Mouse (Mus musculus) forebrain, embryonic 14.5 days (tissue): ENCODE data around the gene Mogs. TPM values are rescaled to one million over a fixed set of nuclear protein-coding genes. Genes with fewer than 3 reads are reported as not detected.
A peak's percentile ranks its signal among the peaks of the same experiment; 100 is the strongest.

ENCODE experiments used
- ATAC-seq: fragments of 200-750 bp; cut with Nextera tagmentation; 2 replicates; pipeline ENCODE4 v1.8.0; 2017; ENCODE audit warnings: mild to moderate bottlenecking, moderate library complexity
- DNase-seq: peaks from one replicate; pipeline ENCODE4 v3.0.0-alpha.2; 2015; ENCODE audit warnings: low spot score
- H3K27ac ChIP-seq: fragments of 300-500 bp; sonication (generic); 2 replicates; pipeline ENCODE4 v1.5.1; 2014; ENCODE audit warnings: low read depth, mild to moderate bottlenecking, control low read depth, low read length, moderate library complexity
- H3K27me3 ChIP-seq: fragments of 300-500 bp; sonication (generic); replicated peaks from 2 replicates; pipeline ENCODE4 v1.6.1; 2014; ENCODE audit warnings: low read length, control low read depth, mixed read lengths; ENCODE audit not compliant: control insufficient read depth, insufficient read depth
- H3K36me3 ChIP-seq: fragments of 300-500 bp; sonication (generic); 2 replicates; pipeline ENCODE4 v1.6.1; 2014; ENCODE audit warnings: low read length, control low read depth; ENCODE audit not compliant: control insufficient read depth, insufficient read depth
- H3K4me1 ChIP-seq: fragments of 300-500 bp; sonication (generic); 2 replicates; pipeline ENCODE4 v1.6.1; 2014; ENCODE audit warnings: antibody characterized with exemption, low read length, control low read depth; ENCODE audit not compliant: control insufficient read depth, insufficient read depth
- H3K4me2 ChIP-seq: fragments of 300-500 bp; sonication (generic); 2 replicates; pipeline ENCODE4 v1.6.1; 2014; ENCODE audit warnings: mild to moderate bottlenecking, control low read depth, low read length
- H3K4me3 ChIP-seq: fragments of 300-500 bp; sonication (generic); 2 replicates; pipeline ENCODE4 v1.5.1; 2014; ENCODE audit warnings: low read depth, low read length, control low read depth
- H3K9ac ChIP-seq: fragments of 300-500 bp; sonication (generic); 2 replicates; pipeline ENCODE4 v1.6.1; 2014; ENCODE audit warnings: mild to moderate bottlenecking, low read length, control low read depth, moderate library complexity
- H3K9me3 ChIP-seq: fragments of 300-500 bp; sonication (generic); replicated peaks from 2 replicates; pipeline ENCODE4 v1.6.1; 2016; ENCODE audit warnings: low read length, control low read depth, mixed read lengths; ENCODE audit not compliant: control insufficient read depth
- WGBS: fragments of 180-500 bp; shearing (Covaris S2); extraction: QIAGEN DNeasy Blood & Tissue Kit; methylation state at CpG from one replicate; pipeline ENCODE4 v1.1.7; 2014; 5-methylcytosine and 5-hydroxymethylcytosine counted together
- polyA plus RNA-seq: library from polyadenylated mRNA; unstranded; fragments of >200 nt; fragmentation: Nextera tagmentation; extraction: Ambion mirVana; gene quantifications from 2 replicates; pipeline ENCODE4 v1.2.1, GENCODE M21; 2014

Gene Mogs
- polyA plus RNA-seq, 1 experiment from 2014 or later = 8.8 TPM

DNA sequence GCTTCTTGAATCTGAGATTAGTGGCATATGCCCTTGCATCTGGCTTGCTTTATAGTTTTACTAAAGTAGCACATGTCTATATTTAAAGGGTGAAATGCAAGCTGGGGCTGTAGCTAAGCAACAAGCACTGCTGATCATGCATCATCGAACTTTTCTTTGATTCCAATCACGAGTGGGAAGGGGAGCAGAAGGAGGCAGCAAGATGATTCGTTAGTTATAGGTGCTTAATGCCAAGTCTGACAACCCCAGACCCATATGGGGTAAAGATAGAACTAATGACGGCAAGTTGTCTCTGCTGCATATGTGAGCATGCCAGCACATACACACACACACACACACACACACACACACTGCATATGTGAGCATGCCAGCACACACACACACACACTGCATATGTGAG is 11.1 kb upstream of the Mogs start:
- H3K4me1 ChIP-seq = peaks cover 19% of the 10 kb centered on the region
- H3K4me3 ChIP-seq = no peak overlapping the region
- H3K27ac ChIP-seq = no peak overlapping the region
- ATAC-seq = peak; percentile 33; the same call in 1 of the 2 replicates
- DNase-seq = peak; percentile 84
- WGBS = 47% methylated on average over 4 of the region's 4 CpGs
- H3K36me3 ChIP-seq = no peaks in the 10 kb centered on the region
- H3K27me3 ChIP-seq = no peaks in the 10 kb centered on the region
- no peak overlapping the region for H3K9ac ChIP-seq
- H3K9me3 ChIP-seq = no peaks in the 10 kb centered on the region
- H3K4me2 ChIP-seq = no peak overlapping the region

DNA sequence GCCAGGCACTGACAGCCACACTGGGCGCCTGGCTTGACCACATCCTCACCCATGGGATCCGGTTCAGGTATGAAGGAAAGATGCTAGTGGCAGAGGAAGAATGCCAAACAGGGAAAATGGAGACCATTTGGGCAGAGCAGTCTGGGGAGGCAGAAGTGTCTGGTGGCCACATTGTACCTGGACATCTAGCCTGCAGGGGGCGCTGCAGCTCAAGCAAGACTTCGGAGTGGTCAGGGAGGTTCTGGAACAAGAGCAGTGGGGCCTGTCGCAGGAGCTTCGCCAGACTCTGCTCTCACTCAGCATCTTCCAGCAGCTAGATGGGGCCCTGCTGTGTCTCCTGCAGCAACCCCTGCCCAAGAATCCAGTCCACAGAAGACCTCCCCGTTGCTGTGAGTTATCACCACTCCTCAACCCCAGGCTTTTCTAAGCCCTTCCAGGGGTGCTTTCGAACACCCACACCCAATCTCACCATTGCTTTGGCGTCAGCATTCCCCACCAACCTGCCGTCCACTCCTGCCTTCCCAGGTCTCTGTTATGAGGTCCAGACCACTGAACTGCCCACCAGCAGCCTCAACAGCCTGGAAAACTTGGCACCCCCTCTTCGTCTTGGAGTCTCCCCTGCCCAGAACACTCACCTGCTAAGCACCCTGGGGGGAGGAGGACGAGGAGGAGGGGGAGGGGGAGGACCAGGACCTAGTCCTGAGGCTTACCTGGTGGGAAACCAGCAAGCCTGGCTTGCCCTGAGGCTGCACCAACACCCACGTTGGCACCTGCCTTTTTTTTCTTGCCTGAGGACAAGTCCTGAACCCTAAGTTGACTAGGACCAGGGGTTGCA is 7.5 kb upstream of the Mogs start:
- peak; percentile 74 for DNase-seq
- 35% methylated on average over 13 of the region's 13 CpGs for WGBS
- peak overlapping the region; percentile 93 for H3K4me2 ChIP-seq
- H3K9me3 ChIP-seq = no peaks in the 10 kb centered on the region
- no peak overlapping the region for H3K27ac ChIP-seq
- 0 out of 2 replicates have a peak, but pooled peaks cover 5% of the 10 kb centered on the region for H3K36me3 ChIP-seq
- H3K4me1 ChIP-seq = peaks cover 12% of the 10 kb centered on the region
- H3K27me3 ChIP-seq = no peaks in the 10 kb centered on the region
- H3K9ac ChIP-seq = peak overlapping the region; percentile 93
- H3K4me3 ChIP-seq = peak overlapping the region; percentile 94
- no peak for ATAC-seq

DNA sequence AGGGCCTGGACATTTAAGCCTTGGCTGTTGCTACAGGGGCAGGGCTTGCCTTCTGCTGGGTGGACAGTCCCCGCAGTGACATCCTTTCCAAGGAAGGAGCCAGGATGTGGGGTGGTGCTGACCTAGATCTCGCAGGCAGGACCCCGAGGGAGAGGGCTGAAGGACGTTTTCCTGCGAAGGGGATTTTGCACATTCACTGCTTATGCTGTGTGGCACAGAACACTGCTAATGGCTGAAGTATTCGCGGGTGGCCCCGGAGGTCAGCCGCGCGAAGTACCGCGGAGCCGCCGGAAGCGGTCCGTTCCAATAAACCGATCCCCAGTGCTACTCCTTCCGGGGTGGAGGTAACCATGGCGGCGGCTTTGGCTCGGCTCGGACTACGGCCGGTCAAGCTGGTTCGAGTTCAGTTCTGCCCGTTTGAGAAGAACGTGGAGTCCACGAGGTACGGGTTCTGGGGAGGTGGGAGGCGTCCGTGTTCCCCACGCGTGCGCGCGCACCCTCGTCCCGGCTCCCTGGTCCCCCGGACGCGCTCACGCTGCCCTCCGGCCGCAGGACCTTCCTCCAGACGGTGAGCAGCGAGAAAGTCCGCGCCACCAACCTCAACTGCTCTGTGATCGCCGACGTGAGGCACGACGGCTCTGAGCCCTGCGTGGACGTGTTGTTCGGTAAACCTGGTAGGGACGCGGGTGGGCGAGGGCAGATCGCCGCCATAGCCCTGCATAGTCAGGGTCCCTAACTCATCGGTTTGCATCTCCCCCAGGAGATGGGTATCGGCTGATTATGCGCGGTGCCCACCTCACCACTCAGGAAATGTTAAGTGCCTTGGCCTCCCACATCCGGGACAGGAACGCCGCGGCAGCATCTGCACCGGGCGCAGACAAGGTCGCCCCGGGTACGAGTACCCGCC is 6.3 kb upstream of the Mogs start, which contains the start of gene Mrpl53:
Mrpl53 (plus strand) TSS at position 279 of the 907 bp plus-strand sequence.
- peak within 1 kb of the TSS; percentile 94 for H3K4me3 ChIP-seq
- 0 out of 2 replicates have a peak, but pooled peaks cover 5% of the 10 kb centered on the region for H3K36me3 ChIP-seq
- no peaks in the 10 kb centered on the region for H3K27me3 ChIP-seq
- H3K9me3 ChIP-seq = no peaks in the 10 kb centered on the region
- under 1% methylated on average over 76 of the region's 76 CpGs for WGBS
- peak within 1 kb of the TSS; percentile 93 for H3K9ac ChIP-seq
- peaks cover 8% of the 10 kb centered on the region for H3K4me1 ChIP-seq
- H3K4me2 ChIP-seq = peak within 1 kb of the TSS; percentile 93
- DNase-seq = peak; percentile 82
- ATAC-seq = peak; percentile 83
- H3K27ac ChIP-seq = peak within 1 kb of the TSS; percentile 74

DNA sequence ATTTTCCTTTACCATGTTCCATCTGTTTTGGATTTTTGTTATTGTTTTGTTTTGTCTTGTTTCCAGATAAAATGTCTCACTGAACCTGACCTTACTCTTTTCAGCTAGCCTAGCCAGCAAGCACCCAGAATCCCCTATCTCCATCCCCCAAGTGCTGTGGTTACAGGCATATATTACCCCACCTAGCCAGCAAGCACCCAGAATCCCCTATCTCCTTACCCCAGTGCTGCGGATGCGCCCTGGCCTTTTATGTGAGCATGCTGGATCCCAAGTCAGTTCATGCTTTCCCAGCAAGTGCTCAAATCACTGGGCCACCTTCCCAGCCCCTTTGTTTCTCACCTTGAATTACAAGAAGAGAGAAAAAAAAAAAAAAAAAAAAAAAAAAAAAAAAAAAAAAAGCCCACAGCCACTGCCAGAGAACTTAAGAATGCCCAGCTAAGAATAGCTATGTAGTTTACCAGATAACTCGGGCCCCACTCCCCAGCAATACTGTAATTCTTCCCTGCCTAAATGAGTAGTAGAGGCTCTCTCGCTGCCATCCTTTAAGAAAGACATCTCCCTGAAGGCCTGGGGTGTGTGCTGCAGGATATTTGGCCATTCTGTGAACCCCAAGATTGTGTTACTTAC is 3.7 kb upstream of the Mogs start:
- H3K4me3 ChIP-seq = no peak overlapping the region
- H3K27ac ChIP-seq = no peak overlapping the region
- no peak for ATAC-seq
- H3K36me3 ChIP-seq = 0 out of 2 replicates have a peak, but pooled peaks cover 5% of the 10 kb centered on the region
- H3K4me1 ChIP-seq = peaks cover 15% of the 10 kb centered on the region
- no peaks in the 10 kb centered on the region for H3K9me3 ChIP-seq
- H3K27me3 ChIP-seq = no peaks in the 10 kb centered on the region
- H3K9ac ChIP-seq = no peak overlapping the region
- H3K4me2 ChIP-seq = no peak overlapping the region
- 90% methylated on average over 4 of the region's 4 CpGs for WGBS
- no peak for DNase-seq

DNA sequence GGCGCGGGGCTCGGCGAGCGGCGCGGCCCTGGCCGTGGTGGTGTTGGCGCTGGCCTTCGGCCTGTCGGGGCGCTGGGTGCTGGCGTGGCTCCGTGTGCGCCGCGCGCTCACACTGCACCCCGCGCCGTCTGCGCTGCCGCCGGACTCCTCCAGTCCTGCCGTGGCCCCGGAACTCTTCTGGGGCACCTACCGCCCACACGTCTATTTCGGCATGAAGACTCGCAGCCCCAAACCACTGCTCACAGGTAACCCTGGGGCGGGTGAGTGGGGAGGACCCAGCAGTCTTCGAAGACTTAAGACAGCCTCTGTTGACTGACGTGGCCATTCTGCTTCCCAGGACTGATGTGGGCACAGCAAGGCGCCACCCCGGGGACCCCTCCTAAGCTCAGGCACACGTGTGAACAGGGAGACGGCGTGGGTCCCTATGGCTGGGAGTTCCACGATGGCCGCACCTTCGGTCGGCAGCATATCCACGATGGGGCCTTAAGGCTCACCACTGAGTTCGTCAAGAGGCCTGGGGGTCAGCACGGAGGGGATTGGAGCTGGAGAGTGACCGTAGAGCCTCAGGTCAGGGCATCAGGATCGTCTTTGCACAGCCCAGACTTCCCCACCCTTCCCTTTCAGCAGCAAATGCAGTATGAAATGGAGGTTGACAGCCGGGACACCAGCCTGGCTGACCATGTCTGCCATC is 531 bp downstream of the Mogs start:
- H3K4me3 ChIP-seq = peak overlapping the region; percentile 83
- H3K4me2 ChIP-seq = peak overlapping the region; percentile 95
- no peaks in the 10 kb centered on the region for H3K9me3 ChIP-seq
- WGBS = 2% methylated on average over 46 of the region's 48 CpGs
- H3K36me3 ChIP-seq = peaks cover 31% of the 10 kb centered on the region
- peak overlapping the region; percentile 94 for H3K9ac ChIP-seq
- DNase-seq (no peak), ATAC-seq (peak; percentile 54)
- H3K27ac ChIP-seq = peak overlapping the region; percentile 72
- no peaks in the 10 kb centered on the region for H3K27me3 ChIP-seq
- peaks cover 15% of the 10 kb centered on the region for H3K4me1 ChIP-seq

DNA sequence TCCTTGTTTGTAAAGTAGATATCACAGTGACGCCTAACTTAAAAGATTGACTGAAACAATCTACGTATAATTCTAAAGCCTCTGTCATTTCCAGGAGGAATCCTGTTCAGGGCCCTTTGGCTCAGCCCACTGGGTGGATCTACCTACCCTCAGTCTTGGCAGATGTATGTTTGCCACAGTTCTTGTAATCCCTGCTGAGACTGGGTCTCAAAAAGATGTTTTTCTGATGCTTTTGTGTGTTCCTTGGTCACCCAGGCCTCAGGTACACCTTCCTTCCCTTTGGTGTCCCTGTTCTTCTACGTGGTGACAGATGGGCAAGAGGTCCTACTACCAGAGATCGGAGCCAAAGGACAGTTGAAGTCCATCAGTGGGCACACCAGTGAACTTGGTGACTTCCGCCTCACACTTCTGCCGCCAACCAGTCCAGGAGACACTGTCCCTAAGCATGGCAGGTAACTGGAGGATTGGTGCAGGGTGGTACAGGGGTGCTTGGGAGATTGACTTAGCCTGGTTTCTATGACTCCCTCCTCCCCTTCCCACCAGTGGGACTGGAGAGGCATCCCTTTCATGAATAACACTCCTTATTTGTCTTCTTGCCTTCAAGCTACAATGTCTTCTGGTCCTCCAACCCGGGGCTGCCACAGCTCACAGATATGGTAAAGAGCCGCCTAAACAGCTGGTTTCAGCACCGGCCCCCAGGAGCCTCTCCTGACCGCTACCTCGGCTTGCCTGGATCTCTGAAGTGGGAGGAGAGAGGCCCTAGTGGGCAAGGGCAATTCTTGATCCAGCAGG is 1.3 kb downstream of the Mogs start:
- H3K4me1 ChIP-seq = peaks cover 15% of the 10 kb centered on the region
- no peaks in the 10 kb centered on the region for H3K27me3 ChIP-seq
- peak overlapping the region; percentile 83 for H3K4me3 ChIP-seq
- WGBS = 81% methylated on average over 11 of the region's 11 CpGs
- H3K9me3 ChIP-seq = no peaks in the 10 kb centered on the region
- peaks cover 28% of the 10 kb centered on the region for H3K36me3 ChIP-seq
- no peak overlapping the region; the same call in 1 of the 2 replicates for H3K27ac ChIP-seq
- no peak for ATAC-seq
- peak overlapping the region; percentile 95 for H3K4me2 ChIP-seq
- DNase-seq = no peak
- H3K9ac ChIP-seq = peak overlapping the region; percentile 94

DNA sequence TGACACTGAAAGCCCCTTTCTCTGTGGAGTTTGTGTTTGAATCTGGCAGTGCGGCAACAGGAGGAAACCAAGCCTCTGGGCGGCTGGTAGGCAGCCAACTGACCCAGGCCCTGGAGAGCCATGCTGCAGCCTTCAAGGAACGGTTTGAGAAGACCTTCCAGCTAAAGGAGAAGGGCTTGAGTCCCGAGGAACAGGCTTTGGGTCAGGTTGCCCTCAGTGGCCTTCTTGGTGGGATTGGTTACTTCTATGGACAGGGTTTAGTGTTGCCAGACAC is 1.8 kb downstream of the Mogs start:
- Histone ChIP-seq H3K27me3 (no peaks in the 10 kb centered on the region), H3K4me1 (peaks cover 15% of the 10 kb centered on the region), H3K27ac (0 out of 2 replicates have a peak overlapping the region, but pooled peaks have one; percentile 18), H3K9ac (no peak overlapping the region; the same call in 1 of the 2 replicates), H3K4me3 (no peak overlapping the region), H3K9me3 (no peaks in the 10 kb centered on the region), H3K4me2 (peak overlapping the region; percentile 95; the same call in 1 of the 2 replicates), H3K36me3 (peaks cover 28% of the 10 kb centered on the region)
- 94% methylated on average over 4 of the region's 4 CpGs for WGBS
- no peak for ATAC-seq
- DNase-seq = no peak
